Mouse (Mus musculus): ENCODE measurements around the gene Tmem251.

GRCm38 (mm10) chr12:102739096-102739495 lies 4.5 kb upstream of the Tmem251 start:
- no peak for TF ChIP-seq CTCF (IDR thresholded peaks at IDR 0.05; ENCODE audit: control insufficient read depth, insufficient read depth, insufficient read length)
- TF ChIP-seq MYOG (IDR thresholded peaks at IDR 0.05; ENCODE audit: control insufficient read depth, extremely low read depth, insufficient read length), result no peak
- no peak for TF ChIP-seq USF1 (IDR thresholded peaks at IDR 0.05; ENCODE audit: low read depth)
- no peak for TF ChIP-seq CEBPB (IDR thresholded peaks at IDR 0.05; ENCODE audit: low read depth)
- TF ChIP-seq FOSL1 (IDR thresholded peaks at IDR 0.05; ENCODE audit: insufficient read depth, low read length, poor library complexity, severe bottlenecking), result no peak
- no peak for TF ChIP-seq MAX (IDR thresholded peaks at IDR 0.05)
- no peak for TF ChIP-seq MYOD1 (IDR thresholded peaks at IDR 0.05; ENCODE audit: control insufficient read depth, insufficient read length, low read depth)
